Mouse (Mus musculus) hindbrain, embryonic 15.5 days (tissue): Measurements from ENCODE around the gene Olfr681. TPM values are rescaled to one million over a fixed set of nuclear protein-coding genes. Genes with fewer than 3 reads are reported as not detected.
"Not testable (repeated sequence)": the region's sequence is repeated elsewhere in the genome, so short reads cannot be mapped to it uniquely, and the experiment has no call there.

Experiments
- ATAC-seq: fragments of 200-750 bp; cut with Nextera tagmentation; 2 replicates; pipeline ENCODE4 v1.8.0; 2017; ENCODE audit warnings: low read depth, moderate number of reproducible peaks, moderate TSS enrichment; ENCODE audit not compliant: low FRiP score
- H3K27ac ChIP-seq: fragments of 300-500 bp; sonication (generic); replicated peaks from 2 replicates; pipeline ENCODE4 v1.5.1; 2015; ENCODE audit warnings: mild to moderate bottlenecking, inconsistent platforms
- H3K27me3 ChIP-seq: fragments of 300-500 bp; sonication (generic); 2 replicates; pipeline ENCODE4 v1.6.1; 2015; ENCODE audit warnings: control low read depth, inconsistent platforms
- H3K36me3 ChIP-seq: fragments of 300-500 bp; sonication (generic); 2 replicates; pipeline ENCODE4 v1.6.1; 2015; ENCODE audit warnings: control low read depth, inconsistent platforms
- H3K4me1 ChIP-seq: fragments of 300-500 bp; sonication (generic); replicated peaks from 2 replicates; pipeline ENCODE4 v1.6.1; 2015; ENCODE audit warnings: control low read depth, inconsistent platforms
- H3K4me2 ChIP-seq: fragments of 300-500 bp; sonication (generic); 2 replicates; pipeline ENCODE4 v1.6.1; 2015; ENCODE audit warnings: moderate library complexity, mild to moderate bottlenecking, inconsistent platforms
- H3K4me3 ChIP-seq: fragments of 300-500 bp; sonication (generic); 2 replicates; pipeline ENCODE4 v1.5.1; 2015; ENCODE audit warnings: mild to moderate bottlenecking, inconsistent platforms
- H3K9ac ChIP-seq: fragments of 300-500 bp; sonication (generic); 2 replicates; pipeline ENCODE4 v1.6.1; 2015; ENCODE audit warnings: inconsistent platforms
- H3K9me3 ChIP-seq: fragments of 300-500 bp; sonication (generic); 2 replicates; pipeline ENCODE4 v1.6.1; 2016; ENCODE audit warnings: control low read depth, inconsistent platforms
- WGBS: fragments of 180-500 bp; shearing (Covaris S2); methylation state at CpG from one replicate; pipeline ENCODE4 v1.1.7; 2015; 5-methylcytosine and 5-hydroxymethylcytosine counted together
- polyA plus RNA-seq: library from polyadenylated mRNA; unstranded; fragments of >200 nt; fragmentation: Nextera tagmentation; extraction: Ambion mirVana; gene quantifications from 2 replicates; pipeline ENCODE4 v1.2.1, GENCODE M21; 2015

Gene Olfr681
- not detected in 2 replicates for polyA plus RNA-seq

- H3K9me3 ChIP-seq, result no peaks in the 10 kb centered on the region
- H3K4me2 ChIP-seq, result no peak within 1 kb of the TSS
- no peaks in the 10 kb centered on the region for H3K36me3 ChIP-seq
- ATAC-seq, result no peak
- no peak within 1 kb of the TSS for H3K9ac ChIP-seq
- no peaks in the 10 kb centered on the region for H3K4me1 ChIP-seq
- no peak within 1 kb of the TSS for H3K4me3 ChIP-seq
- no peaks in the 10 kb centered on the region for H3K27me3 ChIP-seq
- H3K27ac ChIP-seq, result no peak within 1 kb of the TSS
These were observed at the start of gene Olfr681 for GRCm38 (mm10) chr7:105116536-105116935. Olfr681 (plus strand) TSS chr7:105116836.

- no peaks in the 10 kb centered on the region for H3K4me1 ChIP-seq
- H3K9me3 ChIP-seq, result no peaks in the 10 kb centered on the region
- H3K4me3 ChIP-seq, result no peak within 1 kb of the TSS
- no peak within 1 kb of the TSS for H3K27ac ChIP-seq
- H3K36me3 ChIP-seq, result no peaks in the 10 kb centered on the region
- ATAC-seq, result no peak
- no peaks in the 10 kb centered on the region for H3K27me3 ChIP-seq
- H3K9ac ChIP-seq, result no peak within 1 kb of the TSS
- H3K4me2 ChIP-seq, result no peak within 1 kb of the TSS
- WGBS, result 78% methylated on average over 1 of the region's 1 CpGs
These were observed 35.7 kb upstream of the Olfr681 start, which contains the start of gene Olfr679 for GRCm38 (mm10) chr7:105080905-105081304. Olfr679 (plus strand) TSS chr7:105081205.

- H3K4me2 ChIP-seq, ATAC-seq, H3K27ac ChIP-seq, H3K36me3 ChIP-seq, H3K27me3 ChIP-seq, H3K9ac ChIP-seq, H3K4me1 ChIP-seq, H3K9me3 ChIP-seq, H3K4me3 ChIP-seq: not testable (repeated sequence)
These were observed 23.9 kb upstream of the Olfr681 start, which contains the start of gene Olfr680-ps1 for GRCm38 (mm10) chr7:105092717-105093116. Olfr680-ps1 (minus strand) TSS chr7:105092817.

- no peaks in the 10 kb centered on the region for H3K9me3 ChIP-seq
- no peaks in the 10 kb centered on the region for H3K4me1 ChIP-seq
- ATAC-seq, result no peak
- H3K27me3 ChIP-seq, result no peaks in the 10 kb centered on the region
- H3K4me3 ChIP-seq, result no peak overlapping the region
- no peak overlapping the region for H3K4me2 ChIP-seq
- H3K36me3 ChIP-seq, result no peaks in the 10 kb centered on the region
- no peak overlapping the region for H3K9ac ChIP-seq
- WGBS, result 91% methylated on average over 2 of the region's 2 CpGs
- H3K27ac ChIP-seq, result no peak overlapping the region
These were observed 24.6 kb downstream of the Olfr681 start for GRCm38 (mm10) chr7:105141275-105141674.

GRCm38 (mm10) chr7:105146912-105147311 lies 30.3 kb downstream of the Olfr681 start, which contains the start of gene Olfr683:
Olfr683 (minus strand) TSS chr7:105147012.
- no peak within 1 kb of the TSS for H3K9ac ChIP-seq
- no peak within 1 kb of the TSS for H3K27ac ChIP-seq
- H3K4me2 ChIP-seq, result no peak within 1 kb of the TSS
- no peaks in the 10 kb centered on the region for H3K4me1 ChIP-seq
- no peak within 1 kb of the TSS for H3K4me3 ChIP-seq
- WGBS, result 78% methylated on average over 1 of the region's 1 CpGs
- H3K27me3 ChIP-seq, result no peaks in the 10 kb centered on the region
- no peaks in the 10 kb centered on the region for H3K36me3 ChIP-seq
- ATAC-seq, result no peak
- no peaks in the 10 kb centered on the region for H3K9me3 ChIP-seq

GRCm38 (mm10) chr7:105163553-105163952 lies 46.9 kb downstream of the Olfr681 start, which contains the start of gene Olfr684:
Olfr684 (minus strand) TSS chr7:105163653.
- Histone ChIP-seq H3K27me3 (no peaks in the 10 kb centered on the region), H3K27ac (no peak within 1 kb of the TSS), H3K4me1 (no peaks in the 10 kb centered on the region), H3K9me3 (no peaks in the 10 kb centered on the region), H3K4me2 (no peak within 1 kb of the TSS), H3K9ac (no peak within 1 kb of the TSS), H3K36me3 (no peaks in the 10 kb centered on the region), H3K4me3 (no peak within 1 kb of the TSS)
- no peak for ATAC-seq
- WGBS, result 76% methylated on average over 1 of the region's 1 CpGs

- Histone ChIP-seq H3K4me3 (no peak overlapping the region), H3K27me3 (no peaks in the 10 kb centered on the region), H3K36me3 (no peaks in the 10 kb centered on the region), H3K9me3 (no peaks in the 10 kb centered on the region), H3K27ac (no peak overlapping the region), H3K4me2 (no peak overlapping the region), H3K4me1 (no peaks in the 10 kb centered on the region), H3K9ac (no peak overlapping the region)
- 62% methylated on average over 4 of the region's 4 CpGs for WGBS
- no peak for ATAC-seq
These were observed 54.1 kb downstream of the Olfr681 start for GRCm38 (mm10) chr7:105170773-105171172.

Other genes starting within 250 kb of the Olfr681 start
- not detected in 2 replicates for gene Olfr665, start 238.8 kb upstream of the Olfr681 start, polyA plus RNA-seq
- gene Olfr666, start 220.9 kb upstream of the Olfr681 start, polyA plus RNA-seq, result not detected in 2 replicates
- not detected in 2 replicates for gene Olfr667, start 195.4 kb upstream of the Olfr681 start, polyA plus RNA-seq
- gene Olfr668, start 188.8 kb upstream of the Olfr681 start, polyA plus RNA-seq, result not detected in 2 replicates
- not detected in 2 replicates for gene Olfr669, start 182.6 kb upstream of the Olfr681 start, polyA plus RNA-seq
- not detected in 2 replicates for gene Olfr670, start 154.2 kb upstream of the Olfr681 start, polyA plus RNA-seq
- not detected in 2 replicates for gene Olfr671, start 137.7 kb upstream of the Olfr681 start, polyA plus RNA-seq
- gene Olfr672, start 114.8 kb upstream of the Olfr681 start, polyA plus RNA-seq, result not detected in 2 replicates
- not detected in 2 replicates for gene Olfr675, start 88.4 kb upstream of the Olfr681 start, polyA plus RNA-seq
- gene Olfr676, start 84.1 kb upstream of the Olfr681 start, polyA plus RNA-seq, result not detected in 2 replicates
- not detected in 2 replicates for gene Olfr677, start 65.5 kb upstream of the Olfr681 start, polyA plus RNA-seq
- not detected in 2 replicates for gene Olfr678, start 52.4 kb upstream of the Olfr681 start, polyA plus RNA-seq
- not detected in 2 replicates for gene Olfr679, start 35.6 kb upstream of the Olfr681 start, polyA plus RNA-seq
- not detected in 2 replicates for gene Olfr680-ps1, start 24.0 kb upstream of the Olfr681 start, polyA plus RNA-seq
- not detected in 2 replicates for gene Olfr683, start 30.2 kb downstream of the Olfr681 start, polyA plus RNA-seq
- not detected in 2 replicates for gene Olfr684, start 46.8 kb downstream of the Olfr681 start, polyA plus RNA-seq
- not detected in 2 replicates for gene Olfr685, start 69.2 kb downstream of the Olfr681 start, polyA plus RNA-seq
- not detected in 2 replicates for gene Olfr686, start 90.6 kb downstream of the Olfr681 start, polyA plus RNA-seq
- gene Olfr688, start 171.3 kb downstream of the Olfr681 start, polyA plus RNA-seq, result not detected in 2 replicates
- 0.03 and 0.05 TPM in 2 replicates for gene Olfr689, start 194.3 kb downstream of the Olfr681 start, polyA plus RNA-seq
- gene Olfr690, start 217.3 kb downstream of the Olfr681 start, polyA plus RNA-seq, result not detected in 2 replicates
- gene Olfr691, start 225.4 kb downstream of the Olfr681 start, polyA plus RNA-seq, result 0.12 and 0.16 TPM in 2 replicates